Mouse (Mus musculus): ENCODE measurements at regions not wholly inside any gene's neighbourhood (a gene's known extent, or its start where the extent isn't known, plus 50 kb on each side); places are given as distances from the start of the nearest gene placed in this dataset.

- no peak for TF ChIP-seq CTCF (IDR thresholded peaks at IDR 0.05; ENCODE audit: low read depth)
- no peak for TF ChIP-seq EP300 (optimal IDR thresholded peaks at IDR 0.05)
Observed at GRCm38 (mm10) chr6:107784998-107785397, 255.4 kb downstream of the Lrrn1 start.
